Mouse (Mus musculus): ENCODE results near the gene Wbp1l. TPM values are rescaled to one million over a fixed set of nuclear protein-coding genes. Genes with fewer than 3 reads are reported as not detected.

The Wbp1l gene
- 73.3 and 82.1 TPM in 2 replicates for polyA plus RNA-seq (2012; rRNA removed; ENCODE audit: low replicate concordance)

DNA sequence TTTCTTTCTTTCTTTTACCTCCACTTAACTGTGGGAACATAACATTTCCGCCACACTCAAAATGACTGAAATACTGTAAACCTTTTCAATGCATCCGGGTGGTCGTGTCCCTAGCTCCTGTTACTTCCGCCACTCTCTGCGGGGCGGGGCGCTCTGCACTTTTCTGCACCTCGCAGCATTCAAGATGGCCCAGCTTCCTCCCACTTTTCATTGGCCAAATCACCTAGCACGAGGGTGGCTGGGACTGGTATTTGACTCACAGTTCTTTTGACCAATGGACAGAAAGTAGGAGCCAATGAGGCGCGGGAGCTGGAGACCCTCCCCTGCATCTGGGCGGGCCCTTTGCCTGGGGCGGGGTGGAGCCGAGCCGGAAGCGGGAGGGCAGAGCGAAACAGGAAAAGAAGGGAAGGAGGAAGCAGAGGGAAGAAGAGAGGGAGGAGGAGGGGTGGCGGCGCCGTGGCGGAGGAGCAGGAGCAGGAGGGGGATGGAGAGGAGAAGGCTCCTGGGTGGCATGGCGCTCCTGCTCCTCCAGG is at the start of gene Wbp1l:
TSS of gene Wbp1l (plus strand) at position 365 of the 533 bp plus-strand sequence.

DNA sequence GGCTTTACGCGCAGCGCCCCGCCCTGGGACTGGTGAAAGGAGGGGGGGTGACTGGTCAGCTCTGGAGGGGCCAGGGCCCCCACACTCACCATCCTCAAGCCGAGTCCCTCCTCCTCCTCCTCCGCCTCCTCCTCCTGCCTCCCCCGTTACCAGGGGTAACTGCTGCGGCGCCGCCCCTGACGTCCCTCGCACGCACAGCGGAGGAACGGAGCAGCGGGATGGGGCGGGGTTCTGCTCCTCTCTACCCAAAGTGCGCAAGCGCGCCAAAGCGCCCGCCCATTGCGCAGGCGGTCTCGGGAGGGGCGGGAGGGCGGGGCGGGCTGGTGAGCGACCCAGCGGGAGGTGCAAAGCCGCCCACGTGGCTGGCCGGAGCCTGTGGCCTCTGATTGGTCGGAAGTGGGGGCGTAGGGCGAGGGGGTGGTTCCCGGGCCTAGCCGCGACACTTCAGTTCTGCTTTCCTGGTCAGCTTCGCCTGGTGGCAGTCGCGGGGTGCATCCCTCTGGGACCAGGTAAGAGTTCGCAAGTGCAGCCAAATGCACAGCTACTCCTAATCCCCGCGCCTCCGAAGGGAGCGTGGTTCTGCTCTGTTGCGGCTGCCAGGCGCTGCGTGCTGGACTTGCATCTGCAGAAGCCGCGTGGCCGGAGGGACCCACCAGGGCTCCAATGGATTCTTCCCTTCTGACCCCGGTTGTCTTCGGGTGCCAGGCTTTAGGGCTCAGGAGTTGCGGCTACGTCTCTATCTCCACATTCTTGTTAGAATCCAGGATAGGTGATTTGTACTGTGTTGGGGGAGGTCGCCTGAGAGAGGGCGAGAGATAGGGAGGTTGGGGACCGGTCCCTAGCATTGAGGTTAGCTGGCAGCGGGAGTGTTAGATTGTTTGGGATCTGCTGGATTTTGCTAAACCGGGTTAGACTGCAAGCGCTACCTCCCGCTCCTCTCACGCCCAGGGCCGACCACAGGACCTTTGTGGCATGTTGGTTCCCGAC is 25.6 kb upstream of the Wbp1l start, which contains the start of the genes Arl3 and Sfxn2:
TSS of gene Arl3 (minus strand) at position 248 of the 987 bp plus-strand sequence.
TSS of gene Sfxn2 (plus strand) at position 415 of the 987 bp plus-strand sequence.

DNA sequence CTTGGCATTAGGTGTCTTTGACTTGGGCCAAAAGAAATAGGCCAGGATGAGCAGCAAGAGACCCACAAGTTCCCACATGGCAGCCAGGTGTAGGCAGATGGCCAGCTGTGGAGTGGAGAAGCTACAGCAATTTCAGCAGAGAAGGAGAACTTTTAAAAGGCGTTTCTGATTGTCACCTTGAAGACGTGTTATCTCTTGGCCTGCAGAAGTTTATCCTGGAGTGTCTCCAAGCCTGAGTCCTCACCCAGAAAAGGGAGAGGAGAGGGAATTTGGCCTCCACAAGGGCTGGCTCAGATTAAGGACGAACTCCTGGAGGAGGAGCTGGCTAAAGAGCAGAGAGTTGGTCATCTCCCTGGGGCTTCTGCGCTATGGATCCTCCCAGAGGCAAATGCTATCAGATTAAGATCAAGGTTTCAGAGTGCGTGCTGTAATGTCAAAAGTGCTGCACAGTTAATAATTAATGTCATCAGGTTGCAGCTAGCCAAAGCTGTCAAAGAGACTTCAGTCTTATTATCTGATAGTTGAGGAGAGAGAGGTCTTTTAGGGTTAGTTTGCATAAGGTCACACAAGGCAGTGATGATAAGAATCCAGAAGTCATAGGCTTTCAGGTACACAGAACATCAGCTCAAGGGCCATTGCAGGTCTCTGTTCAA is 74.0 kb downstream of the Wbp1l start, which contains the start of gene Cyp17a1:
TSS of gene Cyp17a1 (minus strand) at position 407 of the 653 bp plus-strand sequence.

DNA sequence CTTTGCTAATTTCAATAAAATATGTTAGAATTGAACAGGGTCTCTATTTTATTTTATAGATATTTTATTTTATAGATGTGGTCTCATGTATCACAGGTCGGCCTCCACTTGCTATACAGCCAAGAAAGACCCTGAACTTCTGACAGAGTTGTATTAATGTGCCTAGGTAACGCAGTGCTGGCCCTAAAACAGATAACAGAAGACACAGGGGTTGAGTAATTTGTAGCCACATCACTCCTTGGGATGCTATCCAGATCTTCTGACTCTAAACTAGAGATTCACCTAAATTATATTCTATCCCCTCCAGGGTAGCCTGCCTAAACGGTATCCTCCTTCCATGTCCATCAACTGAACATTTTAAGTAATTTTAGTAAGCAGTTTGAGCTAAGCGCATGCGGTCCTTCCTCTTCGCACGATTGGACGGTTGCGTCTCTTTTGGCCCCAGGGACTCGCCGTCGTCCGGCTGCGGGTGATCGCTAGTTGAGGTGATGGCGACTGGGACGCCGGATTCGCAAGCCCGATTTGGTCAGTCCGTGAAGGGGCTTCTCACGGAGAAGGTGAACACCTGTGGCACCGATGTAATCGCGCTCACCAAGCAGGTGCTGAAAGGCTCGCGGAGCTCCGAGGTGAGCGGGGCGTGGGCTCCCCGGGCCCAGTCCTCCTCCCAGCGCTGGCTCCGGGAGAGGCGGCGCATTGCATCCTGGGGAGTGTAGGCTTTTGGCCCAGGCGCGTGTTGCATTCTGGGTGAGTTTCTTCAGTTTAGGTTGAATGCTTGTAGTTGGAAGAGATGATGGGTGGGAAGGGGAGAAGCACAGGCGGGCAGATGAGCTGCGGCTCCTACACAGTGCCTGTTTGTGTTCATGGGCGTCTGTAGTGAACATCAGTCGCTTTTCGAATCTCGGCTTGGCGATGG is 90.8 kb downstream of the Wbp1l start, which contains the start of gene Borcs7:
TSS of gene Borcs7 (plus strand) at position 447 of the 913 bp plus-strand sequence.

Other genes starting within 250 kb of the Wbp1l start
- gene 2310034G01Rik, start 248.8 kb upstream of the Wbp1l start, polyA plus RNA-seq (2012; rRNA removed; ENCODE audit: low replicate concordance) = 1.2 and 1.3 TPM in 2 replicates
- gene Actr1a, start 203.3 kb upstream of the Wbp1l start, polyA plus RNA-seq (2012; rRNA removed; ENCODE audit: low replicate concordance) = 128 and 152 TPM in 2 replicates
- 25.2 and 34.3 TPM in 2 replicates for gene Sufu, start 202.2 kb upstream of the Wbp1l start, polyA plus RNA-seq (2012; rRNA removed; ENCODE audit: low replicate concordance)
- 35.6 and 44.1 TPM in 2 replicates for gene Trim8, start 97.4 kb upstream of the Wbp1l start, polyA plus RNA-seq (2012; rRNA removed; ENCODE audit: low replicate concordance)
- 31.8 and 31.9 TPM in 2 replicates for gene Arl3, start 25.9 kb upstream of the Wbp1l start, polyA plus RNA-seq (2012; rRNA removed; ENCODE audit: low replicate concordance)
- gene Sfxn2, start 25.7 kb upstream of the Wbp1l start, polyA plus RNA-seq (2012; rRNA removed; ENCODE audit: low replicate concordance) = 8.4 and 10.4 TPM in 2 replicates
- 0.05 and 0.27 TPM in 2 replicates for gene Cyp17a1, start 74.1 kb downstream of the Wbp1l start, polyA plus RNA-seq (2012; rRNA removed; ENCODE audit: low replicate concordance)
- gene Borcs7, start 90.8 kb downstream of the Wbp1l start, polyA plus RNA-seq (2012; rRNA removed; ENCODE audit: low replicate concordance) = 8.3 and 11.1 TPM in 2 replicates
- 10.3 and 17.4 TPM in 2 replicates for gene As3mt, start 108.4 kb downstream of the Wbp1l start, polyA plus RNA-seq (2012; rRNA removed; ENCODE audit: low replicate concordance)
- gene Cnnm2, start 162.5 kb downstream of the Wbp1l start, polyA plus RNA-seq (2012; rRNA removed; ENCODE audit: low replicate concordance) = 30.5 and 75.4 TPM in 2 replicates